Mouse (Mus musculus) MEL (cell line): ENCODE results near the gene Ezr.

Source experiments
- BHLHE40 ChIP-seq: IDR thresholded peaks from 2 replicates; pipeline ENCODE4 v1.6.1; 2012; ENCODE audit warnings: low read depth, mild to moderate bottlenecking, inconsistent platforms, low read length, improper control_type of control experiment, borderline replicate concordance
- CTCF ChIP-seq, 3 experiments: IDR thresholded peaks in 2 of 3; conservative IDR thresholded peaks in 1 of 3; 2 replicates each; pipeline ENCODE4 v1.5.1; 2011 to 2012; ENCODE audit warnings: low read length in 3 of 3, low read depth in 2 of 3, mild to moderate bottlenecking in 2 of 3, improper control_type of control experiment in 1 of 3, inconsistent platforms in 1 of 3, mixed read lengths in 1 of 3, moderate library complexity in 1 of 3; ENCODE audit not compliant: control insufficient read depth in 1 of 3, insufficient read depth in 1 of 3, poor library complexity in 1 of 3, severe bottlenecking in 1 of 3
- SMC3 ChIP-seq: IDR thresholded peaks from 2 replicates; pipeline ENCODE4 v1.6.1; 2011; ENCODE audit warnings: low read depth, low read length, improper control_type of control experiment
- USF1 ChIP-seq: IDR thresholded peaks from 2 replicates; pipeline ENCODE4 v1.6.1; 2014; ENCODE audit warnings: low read depth, mild to moderate bottlenecking, inconsistent platforms, low read length, improper control_type of control experiment, moderate library complexity
- ZKSCAN1 ChIP-seq: IDR thresholded peaks from 2 replicates; pipeline ENCODE4 v1.6.1; 2012; ENCODE audit warnings: low read depth, mild to moderate bottlenecking, inconsistent platforms, low read length, improper control_type of control experiment, moderate library complexity

- TF ChIP-seq ZKSCAN1: no peak
- no peak for TF ChIP-seq BHLHE40
- no peak for TF ChIP-seq USF1
- TF ChIP-seq CTCF (IDR thresholded peaks at IDR 0.05 in 2 of 3, conservative IDR thresholded peaks at IDR 0.05 in 1 of 3; ENCODE audit: control insufficient read depth in 1 of 3, insufficient read depth in 1 of 3, low read depth in 2 of 3, low read length in 3 of 3, poor library complexity in 1 of 3, severe bottlenecking in 1 of 3): no peak
- no peak for TF ChIP-seq SMC3
Measured at GRCm38 (mm10) chr17:6746452-6747231, 35.9 kb downstream of the Ezr start.
